Mouse (Mus musculus): ENCODE data around the gene Ube3a. TPM values are rescaled to one million over a fixed set of nuclear protein-coding genes. Genes with fewer than 3 reads are reported as not detected.

The Ube3a gene
- total RNA-seq (2021), result 100 to 1,000 TPM; 175 to 180 TPM
- long read RNA-seq, experiment 1, full-length matches to known transcripts, result 88 of 130 reads
- long read RNA-seq, experiment 1, partial matches to known transcripts, result 21 of 130 reads
- long read RNA-seq, experiment 1, other reads (novel, unspliced or antisense), result 21 of 130 reads
- long read RNA-seq, experiment 2, full-length matches to known transcripts, result 13 of 21 reads
- long read RNA-seq, experiment 2, partial matches to known transcripts, result 3 of 21 reads
- long read RNA-seq, experiment 2, other reads (novel, unspliced or antisense), result 5 of 21 reads

- peak; percentile 100 for DNase-seq
Observed at GRCm38 (mm10) chr7:59228045-59228865, at the start of gene Ube3a. Ube3a (plus strand) TSS chr7:59228750.

- no peak for DNase-seq
Observed at GRCm38 (mm10) chr7:59192831-59193230, 35.7 kb upstream of the Ube3a start.

GRCm38 (mm10) chr7:59214911-59215310, 13.6 kb upstream of the Ube3a start:
- DNase-seq, result no peak

DNA sequence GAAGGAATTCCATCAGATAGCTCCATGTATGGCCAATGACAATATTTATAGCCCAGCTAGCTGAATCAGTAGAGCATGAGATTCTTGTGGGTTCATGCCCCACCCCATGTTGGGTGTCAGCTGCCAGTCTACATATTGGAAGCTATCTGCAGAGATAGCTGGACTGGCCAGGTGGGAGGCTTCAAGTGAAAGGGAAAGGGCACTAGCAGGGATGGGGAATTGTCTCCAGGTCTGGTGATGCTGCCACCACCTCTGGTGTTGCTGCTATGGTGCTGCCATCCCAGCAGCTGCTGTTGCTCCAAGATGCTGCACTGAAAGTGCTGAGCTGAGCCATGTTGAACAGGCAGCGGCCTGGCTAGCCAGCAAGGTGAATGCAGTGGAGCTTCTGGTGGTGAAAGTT, 7.3 kb upstream of the Ube3a start:
- DNase-seq, result no peak

DNA sequence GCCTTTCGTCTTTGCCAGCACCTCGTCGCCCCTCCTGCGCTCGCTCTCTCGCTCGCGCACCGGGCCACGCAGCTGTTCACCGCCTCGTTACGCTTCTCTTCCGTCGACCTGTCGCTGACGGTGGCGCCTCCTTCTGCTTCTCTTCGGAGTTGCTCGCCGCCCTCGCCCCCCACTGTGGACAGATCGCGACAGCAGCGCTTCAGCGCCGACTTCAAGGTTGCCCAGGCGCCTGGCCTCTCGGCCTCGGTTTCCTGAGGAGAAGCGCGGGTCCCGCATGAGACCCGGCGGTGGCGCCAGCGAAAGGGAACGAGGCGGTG, 274 bp downstream of the Ube3a start:
- no peak for DNase-seq

DNA sequence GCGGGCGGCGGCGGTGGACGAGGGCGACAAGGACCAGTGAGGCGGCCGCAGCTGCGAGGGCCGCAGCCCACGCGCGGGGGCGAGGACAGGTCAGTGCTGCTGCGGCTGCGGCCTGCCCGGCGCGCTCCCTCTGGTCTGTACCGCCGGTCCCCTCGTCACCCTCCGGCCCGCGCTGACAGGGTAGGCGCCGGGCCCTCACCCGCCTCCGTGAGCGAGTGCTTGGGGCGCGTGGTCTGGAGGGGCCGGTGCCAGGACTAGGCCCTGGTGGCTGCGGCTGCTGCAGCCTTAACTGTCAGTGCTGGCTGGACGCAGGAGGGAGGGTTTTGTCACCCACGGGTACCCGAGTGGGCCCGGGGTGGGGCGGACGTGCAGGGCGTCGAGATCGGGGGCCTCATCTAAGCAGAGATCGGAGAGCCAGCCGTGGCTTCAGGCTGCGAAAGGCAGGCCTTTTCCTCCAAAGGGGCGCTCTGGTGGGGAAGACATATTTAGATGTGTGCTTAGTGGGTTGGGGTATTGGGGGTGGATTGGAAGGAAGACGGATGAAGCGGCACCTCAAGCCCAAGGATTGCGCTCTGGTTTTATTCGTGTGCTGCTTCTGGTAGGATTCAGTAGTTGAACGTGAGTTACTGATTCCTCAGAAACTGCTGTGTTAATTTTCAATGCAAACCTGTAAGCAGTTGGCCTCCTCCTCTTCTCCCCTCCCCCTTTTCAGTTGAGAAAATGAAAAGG, 797 bp downstream of the Ube3a start:
- peak; percentile 55 to 68 for DNase-seq

GRCm38 (mm10) chr7:59230304-59230703, 1.8 kb downstream of the Ube3a start:
- DNase-seq, result no peak

DNA sequence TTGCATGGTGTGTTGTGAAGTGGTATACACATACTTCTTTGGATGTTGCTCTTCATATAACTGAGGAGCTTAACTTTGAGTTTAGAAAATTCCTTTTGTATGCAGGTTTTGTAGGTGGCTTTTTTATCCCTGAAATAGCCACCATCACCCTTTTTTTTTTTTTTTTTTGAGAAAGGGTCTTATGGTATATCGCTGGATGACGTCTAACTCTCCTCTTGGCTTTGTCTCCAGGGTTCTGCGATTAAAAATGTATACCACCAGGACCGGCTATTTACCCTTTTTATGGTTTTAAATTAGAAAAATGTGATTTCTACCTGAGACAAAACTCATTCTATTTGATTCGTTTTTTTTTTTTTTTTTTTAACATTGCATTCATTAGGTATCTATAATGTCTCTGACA, 2.2 kb downstream of the Ube3a start:
- DNase-seq, result no peak

- DNase-seq, result peak in 1 of 2 experiments; percentile 2
Observed at GRCm38 (mm10) chr7:59231960-59232359, 3.4 kb downstream of the Ube3a start.

DNA sequence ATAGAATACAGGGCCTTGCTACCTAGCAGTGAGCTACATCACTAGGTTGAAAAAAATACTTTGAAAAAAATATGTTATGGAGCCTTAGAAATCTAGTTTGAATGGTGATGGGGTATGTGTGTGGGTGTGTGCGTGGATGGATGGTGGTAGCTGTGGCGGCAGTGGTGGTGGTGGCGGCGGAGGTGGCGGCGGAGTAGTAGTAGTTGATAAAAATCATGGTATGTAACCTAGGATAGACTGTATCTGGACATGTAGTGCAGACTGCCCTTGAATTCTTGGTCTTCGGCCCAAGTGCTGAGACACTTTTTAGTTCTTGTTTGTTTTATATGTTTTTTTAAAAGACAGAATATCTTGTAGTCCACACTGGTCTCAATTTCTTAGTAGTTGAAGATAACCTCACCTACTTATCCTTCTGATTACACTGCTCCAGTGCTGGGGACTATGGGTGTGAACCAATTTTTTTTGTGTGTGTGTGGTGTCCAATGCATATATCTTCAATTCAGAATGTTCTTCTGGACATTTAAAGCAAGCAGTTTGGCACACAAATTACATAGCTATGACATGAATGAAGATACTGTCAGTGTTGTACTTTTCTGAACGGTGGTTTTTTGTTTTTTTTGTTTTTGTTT, 6.3 kb downstream of the Ube3a start:
- peak in 1 of 2 experiments; percentile 1 for DNase-seq

GRCm38 (mm10) chr7:59243257-59243656, 14.7 kb downstream of the Ube3a start:
- no peak for DNase-seq

GRCm38 (mm10) chr7:59245541-59245940, 17.0 kb downstream of the Ube3a start:
- DNase-seq, result peak in 1 of 2 experiments; percentile 3

- DNase-seq, result no peak
Observed at GRCm38 (mm10) chr7:59253373-59253772, 24.8 kb downstream of the Ube3a start.

DNA sequence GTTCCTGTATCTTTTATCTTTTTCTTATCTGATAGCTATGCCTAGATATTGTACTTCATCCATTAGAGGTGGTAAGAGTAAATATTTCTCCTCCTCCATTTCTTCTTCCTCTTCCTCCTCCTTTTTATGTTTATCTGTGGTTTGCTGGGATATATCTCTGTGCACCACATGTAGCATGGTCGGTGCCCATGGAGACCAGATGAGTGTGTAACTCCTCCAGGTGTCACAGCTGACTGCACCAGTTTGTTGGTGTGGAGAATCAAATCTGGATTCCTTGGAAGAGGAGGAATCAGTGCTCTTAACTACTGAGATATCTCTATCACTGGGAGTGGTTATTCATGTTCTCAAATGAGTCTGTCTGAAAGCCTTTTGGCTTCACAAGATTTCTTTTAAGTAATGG, 37.0 kb downstream of the Ube3a start:
- no peak for DNase-seq

DNA sequence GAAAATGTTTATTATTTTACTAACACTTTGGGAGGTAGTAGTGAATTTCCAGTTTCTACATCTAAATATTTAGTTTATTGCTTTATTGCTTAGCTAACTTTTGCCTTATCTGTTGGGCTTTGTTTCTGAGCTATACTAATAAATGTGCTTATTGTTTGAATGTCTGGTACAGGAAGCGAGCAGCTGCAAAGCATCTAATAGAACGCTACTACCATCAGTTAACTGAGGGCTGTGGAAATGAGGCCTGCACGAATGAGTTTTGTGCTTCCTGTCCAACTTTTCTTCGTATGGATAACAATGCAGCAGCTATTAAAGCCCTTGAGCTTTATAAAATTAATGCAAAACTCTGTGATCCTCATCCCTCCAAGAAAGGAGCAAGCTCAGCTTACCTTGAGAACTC, 43.2 kb downstream of the Ube3a start:
- DNase-seq, result no peak

GRCm38 (mm10) chr7:59312576-59312975, 84.0 kb downstream of the Ube3a start:
- DNase-seq, result no peak

DNA sequence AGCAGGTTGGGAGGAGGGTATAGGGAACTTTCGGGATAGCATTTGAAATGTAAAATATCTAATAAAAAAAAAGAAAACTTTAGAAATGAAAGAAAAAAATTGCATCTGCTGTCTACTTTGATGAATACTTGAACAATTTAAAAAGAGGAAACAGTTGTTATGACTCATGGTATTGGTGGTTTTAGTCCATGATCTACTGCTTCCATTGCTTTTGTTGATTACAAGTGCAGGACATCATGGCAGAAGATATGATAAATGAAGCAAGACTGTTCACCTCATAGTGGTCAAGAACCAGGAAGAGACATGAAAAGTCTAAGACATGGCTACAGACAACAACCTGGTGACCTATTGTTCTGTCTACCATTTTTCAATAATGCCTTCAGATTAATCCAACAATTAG, 94.2 kb downstream of the Ube3a start:
- no peak for DNase-seq
